In genomic region chr9:74974758-74975157, GRCm38 (mm10) we compare ENCODE assay signal across 8 mouse cellular contexts. TPM values are rescaled to one million over a fixed set of nuclear protein-coding genes. Genes with fewer than 3 reads are reported as not detected.
DNase-seq lines count a peak whose midpoint lies in the region; ATAC-seq and TF ChIP-seq lines count a peak whose summit lies in the region.

No protein-coding gene starts in this region.

- peaks cover 59% of the 10 kb centered on the region for H3K4me1 ChIP-seq in heart, embryonic 13.5 days
- H3K4me1 ChIP-seq in limb, embryonic 12.5 days (replicated peaks): peaks cover 18% of the 10 kb centered on the region
- peaks cover 22% of the 10 kb centered on the region for H3K4me1 ChIP-seq in midbrain, postnatal 0 days (ENCODE audit: insufficient read depth, low read length)

- no peaks in the 10 kb centered on the region for H3K36me3 ChIP-seq in heart, embryonic 13.5 days
- H3K36me3 ChIP-seq in limb, embryonic 12.5 days: no peaks in the 10 kb centered on the region
- H3K36me3 ChIP-seq in midbrain, postnatal 0 days (ENCODE audit: insufficient read depth, low read length): no peaks in the 10 kb centered on the region

- no peak for TF ChIP-seq CTCF in midbrain, postnatal 0 days (IDR thresholded peaks at IDR 0.05)

- peak overlapping the region; percentile 23 for H3K4me3 ChIP-seq in heart, embryonic 13.5 days
- H3K4me3 ChIP-seq in limb, embryonic 12.5 days (replicated peaks): no peak overlapping the region
- H3K4me3 ChIP-seq in midbrain, postnatal 0 days (ENCODE audit: low read depth, low read length): no peak overlapping the region

- 2% methylated on average over 11 of the region's 11 CpGs for WGBS in heart, embryonic 13.5 days
- WGBS in limb, embryonic 12.5 days: 6% methylated on average over 11 of the region's 11 CpGs
- WGBS in midbrain, postnatal 0 days: 2% methylated on average over 11 of the region's 11 CpGs

- H3K9me3 ChIP-seq in heart, embryonic 13.5 days: no peaks in the 10 kb centered on the region
- H3K9me3 ChIP-seq in limb, embryonic 12.5 days: no peaks in the 10 kb centered on the region
- no peaks in the 10 kb centered on the region for H3K9me3 ChIP-seq in midbrain, postnatal 0 days (ENCODE audit: low read length)

- H3K4me2 ChIP-seq in heart, embryonic 13.5 days: peak overlapping the region; percentile 77
- H3K4me2 ChIP-seq in limb, embryonic 12.5 days: peak overlapping the region; percentile 37; the same call in 1 of the 2 replicates
- peak overlapping the region; percentile 36 for H3K4me2 ChIP-seq in midbrain, postnatal 0 days (ENCODE audit: low read depth, low read length, poor library complexity, severe bottlenecking)

- DNase-seq in right cerebral cortex, postnatal 14 days: peak; percentile 21
- no peak for DNase-seq in right cerebral cortex, adult 18-20 months
- peak; percentile 50 for DNase-seq in embryo, embryonic 10.5 days (ENCODE audit: low spot score)
- peak; percentile 67 for DNase-seq in midbrain, postnatal 0 days (ENCODE audit: low spot score)
- DNase-seq in adipocyte (ENCODE audit: low spot score): no peak
- no peak for DNase-seq in urinary bladder, postnatal 10 days (ENCODE audit: low spot score)

- peak overlapping the region; percentile 92 for H3K27ac ChIP-seq in heart, embryonic 13.5 days (replicated peaks)
- H3K27ac ChIP-seq in limb, embryonic 12.5 days: no peak overlapping the region
- peak overlapping the region; percentile 94 for H3K27ac ChIP-seq in midbrain, postnatal 0 days (ENCODE audit: low read depth, low read length)

- no peak for ATAC-seq in heart, embryonic 13.5 days (ENCODE audit: extremely low read depth, insufficient number of reproducible peaks, low FRiP score, low TSS enrichment)
- ATAC-seq in limb, embryonic 12.5 days (ENCODE audit: insufficient number of reproducible peaks, insufficient read depth, low FRiP score, low TSS enrichment, low read depth): no peak
- ATAC-seq in midbrain, postnatal 0 days (ENCODE audit: low FRiP score): no peak

- H3K9ac ChIP-seq in heart, embryonic 13.5 days: peak overlapping the region; percentile 86
- no peak overlapping the region for H3K9ac ChIP-seq in limb, embryonic 12.5 days (replicated peaks)
- no peak overlapping the region; the same call in 1 of the 2 replicates for H3K9ac ChIP-seq in midbrain, postnatal 0 days (replicated peaks; ENCODE audit: low read length, poor library complexity, severe bottlenecking)

- no peaks in the 10 kb centered on the region for H3K27me3 ChIP-seq in heart, embryonic 13.5 days (replicated peaks)
- H3K27me3 ChIP-seq in limb, embryonic 12.5 days: 0 out of 2 replicates have a peak, but pooled peaks cover 4% of the 10 kb centered on the region
- no peaks in the 10 kb centered on the region for H3K27me3 ChIP-seq in midbrain, postnatal 0 days (ENCODE audit: insufficient read depth, low read length)

RNA-seq across cellular contexts. Expression of gene Fam214a, which starts 22.1 kb away (rescaled TPM):
- 9.7 and 10.5 TPM in 2 replicates for polyA plus RNA-seq in heart, embryonic 13.5 days (2015; fragmentation: Nextera tagmentation; extraction: Ambion mirVana)
- 10.4 and 13.1 TPM in 2 replicates for polyA plus RNA-seq in limb, embryonic 12.5 days (2016; fragmentation: Nextera tagmentation; extraction: Ambion mirVana)
- 32.3 and 36.0 TPM in 2 replicates for total RNA-seq in midbrain, postnatal 0 days (2014; rRNA removed)
- polyA plus RNA-seq in midbrain, postnatal 0 days (2015; fragmentation: Nextera tagmentation; extraction: Ambion mirVana): 18.2 and 18.9 TPM in 2 replicates

Comparison
In these comparisons a context has a peak if more than half of its experiments do, and no peak if none do; other contexts are left out.
1. DNase-seq: peak in right cerebral cortex, postnatal 14 days (single experiment), embryo, embryonic 10.5 days (single experiment) and midbrain, postnatal 0 days (single experiment); none in right cerebral cortex, adult 18-20 months (single experiment), adipocyte (single experiment) and urinary bladder, postnatal 10 days (single experiment).
2. Peak in every context shown above with its lines, with median percentiles within 50 percentile points of each other: H3K4me2 ChIP-seq.